Mouse (Mus musculus) testis, postnatal 14 days (tissue): ENCODE results near the gene Sox5.

Source experiments
- DNase-seq: peaks from one replicate; pipeline ENCODE4 v3.0.0; 2021; ENCODE audit warnings: low spot score

Gene Sox5

GRCm38 (mm10) chr6:143854031-143854430 is 927.7 kb downstream of the Sox5 start:
- DNase-seq = no peak

- peak; percentile 17 for DNase-seq
Observed at GRCm38 (mm10) chr6:143845761-143846160, 936.0 kb downstream of the Sox5 start.

DNA sequence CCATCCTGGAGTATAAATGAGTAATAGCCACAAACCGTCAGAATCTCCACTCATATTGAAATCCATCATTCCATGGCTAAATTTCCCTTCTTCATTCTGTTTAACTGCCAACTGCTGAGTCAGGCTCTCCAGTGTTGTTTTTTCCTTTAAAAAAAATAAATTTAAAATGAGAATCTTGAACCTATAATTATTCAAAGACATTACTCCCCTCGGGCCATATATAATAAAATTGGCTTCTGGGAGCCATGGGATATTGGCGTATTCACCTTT is 937.1 kb downstream of the Sox5 start:
- no peak for DNase-seq

DNA sequence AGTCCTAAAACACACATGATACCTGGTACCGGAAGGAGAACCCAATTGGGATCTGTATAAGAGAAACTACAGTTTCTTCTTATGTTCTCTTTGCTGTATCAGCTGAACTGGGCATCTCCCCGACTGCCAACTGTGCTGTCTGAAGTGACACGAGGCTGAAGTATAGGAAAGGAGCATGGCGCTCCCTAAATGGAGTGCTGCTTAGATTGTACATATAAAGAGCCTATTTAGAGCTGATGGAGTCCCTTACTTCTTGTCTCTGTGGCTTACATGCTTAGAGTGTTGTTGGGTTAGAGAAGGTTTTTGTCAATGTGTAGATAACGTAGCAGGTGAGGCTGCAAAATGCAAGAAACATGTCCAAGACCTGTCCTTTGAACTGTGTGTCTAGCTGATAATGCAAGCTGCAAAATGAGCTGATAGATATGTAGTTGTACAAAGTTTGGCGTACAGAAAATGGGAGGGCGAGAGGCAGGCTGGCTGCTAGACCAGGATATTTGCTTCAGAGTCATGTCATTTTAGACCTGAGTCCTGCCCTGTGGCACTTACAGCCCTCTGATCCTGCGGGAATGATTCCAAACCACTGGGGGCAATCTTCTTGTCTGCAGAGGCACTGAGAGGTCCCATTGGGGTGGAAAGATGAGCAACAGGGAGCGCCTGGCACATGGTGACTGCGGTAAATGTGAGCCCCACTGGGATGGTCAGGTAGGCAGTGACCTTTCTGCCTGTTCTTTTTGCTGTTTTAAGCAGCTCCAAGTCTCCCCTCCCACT is 937.7 kb downstream of the Sox5 start:
- no peak for DNase-seq

- no peak for DNase-seq
Observed at GRCm38 (mm10) chr6:143841954-143842353, 939.8 kb downstream of the Sox5 start.

GRCm38 (mm10) chr6:143841109-143841638 is 940.6 kb downstream of the Sox5 start:
- no peak for DNase-seq

- no peak for DNase-seq
Observed at GRCm38 (mm10) chr6:143838384-143839076, 943.2 kb downstream of the Sox5 start.

GRCm38 (mm10) chr6:143835331-143835730 is 946.4 kb downstream of the Sox5 start:
- no peak for DNase-seq

DNA sequence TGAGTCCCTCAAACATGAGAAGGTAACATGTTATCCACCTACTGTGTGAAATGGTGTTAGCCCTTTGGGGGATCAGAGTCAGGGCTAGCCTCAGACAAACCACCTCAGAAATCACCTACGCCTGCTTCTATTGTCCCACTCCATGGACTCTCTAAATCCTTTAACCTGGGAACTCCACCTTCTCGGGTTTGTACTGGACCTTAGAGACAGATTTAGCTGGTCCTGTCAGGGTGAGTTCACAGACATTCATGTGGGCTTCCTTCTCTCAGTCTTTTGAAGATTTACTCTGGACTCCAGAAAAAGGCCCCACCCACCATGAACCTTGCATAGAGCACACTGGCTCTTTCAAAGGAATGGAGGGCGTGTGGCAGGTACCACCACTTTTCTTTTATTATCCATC is 947.8 kb downstream of the Sox5 start:
- no peak for DNase-seq

DNA sequence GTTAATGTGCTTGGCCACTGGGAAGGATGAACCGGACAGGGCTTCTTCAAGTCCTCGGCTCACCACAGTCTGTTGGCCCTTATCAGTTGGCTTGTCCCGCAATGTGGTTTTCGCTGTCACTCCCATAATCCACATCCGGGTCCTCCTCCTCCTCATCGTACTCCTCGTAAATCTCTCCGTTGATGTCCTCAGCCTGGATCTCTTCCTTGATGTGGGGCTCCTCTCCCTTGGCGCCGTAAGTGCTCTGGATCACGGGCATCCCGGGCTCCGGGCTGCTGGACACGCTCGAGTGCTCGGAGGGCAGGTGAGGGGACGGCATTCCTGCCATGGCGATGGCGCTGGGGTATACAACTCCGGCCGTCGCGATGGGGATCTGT is 948.6 kb downstream of the Sox5 start:
- DNase-seq = no peak

GRCm38 (mm10) chr6:143832483-143833181 is 949.1 kb downstream of the Sox5 start:
- DNase-seq = no peak

GRCm38 (mm10) chr6:143831246-143831645 is 950.5 kb downstream of the Sox5 start:
- DNase-seq = no peak

GRCm38 (mm10) chr6:143830131-143830530 is 951.6 kb downstream of the Sox5 start:
- DNase-seq = no peak

- DNase-seq = no peak
Observed at GRCm38 (mm10) chr6:143826786-143827185, 955.0 kb downstream of the Sox5 start.

DNA sequence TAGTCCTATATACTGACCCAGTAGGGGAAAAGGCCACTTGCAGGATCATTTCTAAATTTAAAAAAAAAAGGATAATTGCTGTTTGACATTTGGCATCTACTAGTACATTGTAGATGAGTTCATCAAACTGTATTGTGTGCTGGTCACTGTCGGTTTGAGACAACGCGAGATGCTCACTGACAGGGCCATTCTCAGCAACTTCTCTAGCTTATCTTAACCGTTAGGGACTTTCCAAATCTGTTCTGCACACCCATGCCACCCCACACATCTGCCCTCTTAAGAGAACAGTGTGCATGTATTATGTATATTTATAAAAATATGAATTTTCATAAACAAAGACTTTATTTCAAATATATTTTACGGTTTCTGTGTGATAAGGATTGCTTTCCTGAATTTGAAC is 955.8 kb downstream of the Sox5 start:
- DNase-seq = no peak

- DNase-seq = no peak
Observed at GRCm38 (mm10) chr6:143825086-143825485, 956.7 kb downstream of the Sox5 start.

DNA sequence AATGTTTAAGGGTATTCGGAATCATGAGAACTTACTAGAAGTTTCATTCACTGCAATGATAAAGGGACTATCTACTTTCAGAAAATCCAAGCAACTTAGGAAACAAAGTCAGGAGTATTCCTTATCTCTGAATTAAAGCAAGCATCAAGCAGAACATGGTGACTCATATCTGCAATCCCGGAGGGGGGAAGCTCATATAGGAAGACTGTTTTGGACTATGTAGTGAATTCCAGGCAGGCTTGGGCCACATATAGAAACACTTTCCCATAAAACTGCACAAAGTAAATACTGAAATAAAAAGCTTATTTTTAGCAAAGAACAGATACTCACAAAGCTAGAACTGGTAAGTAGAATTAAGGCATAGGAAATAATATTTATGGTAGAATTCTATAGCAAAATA is 993.3 kb downstream of the Sox5 start:
- DNase-seq = no peak

- DNase-seq = no peak
Observed at GRCm38 (mm10) chr6:143787360-143787759, 994.4 kb downstream of the Sox5 start.

DNA sequence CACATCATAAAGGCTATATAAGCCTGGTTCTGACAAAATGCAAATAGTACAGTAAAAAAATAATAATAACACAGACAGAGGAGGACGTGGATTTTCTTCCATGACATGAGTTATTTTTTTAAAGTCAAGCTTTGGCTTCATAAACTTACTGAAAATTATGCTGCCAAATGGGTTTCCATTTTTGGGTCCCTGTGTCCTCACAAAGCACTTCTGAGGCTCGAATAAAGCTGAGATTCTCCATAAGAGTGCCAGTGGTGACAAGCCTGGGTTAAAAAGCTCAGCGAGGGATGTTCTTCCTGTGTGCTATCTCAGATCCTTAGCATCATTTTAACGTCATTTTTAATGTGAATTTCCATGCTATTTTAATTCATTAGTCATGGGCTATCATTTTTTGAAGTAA is 996.1 kb downstream of the Sox5 start:
- no peak for DNase-seq
